Mouse (Mus musculus): ENCODE data around the gene Itk.

DNA sequence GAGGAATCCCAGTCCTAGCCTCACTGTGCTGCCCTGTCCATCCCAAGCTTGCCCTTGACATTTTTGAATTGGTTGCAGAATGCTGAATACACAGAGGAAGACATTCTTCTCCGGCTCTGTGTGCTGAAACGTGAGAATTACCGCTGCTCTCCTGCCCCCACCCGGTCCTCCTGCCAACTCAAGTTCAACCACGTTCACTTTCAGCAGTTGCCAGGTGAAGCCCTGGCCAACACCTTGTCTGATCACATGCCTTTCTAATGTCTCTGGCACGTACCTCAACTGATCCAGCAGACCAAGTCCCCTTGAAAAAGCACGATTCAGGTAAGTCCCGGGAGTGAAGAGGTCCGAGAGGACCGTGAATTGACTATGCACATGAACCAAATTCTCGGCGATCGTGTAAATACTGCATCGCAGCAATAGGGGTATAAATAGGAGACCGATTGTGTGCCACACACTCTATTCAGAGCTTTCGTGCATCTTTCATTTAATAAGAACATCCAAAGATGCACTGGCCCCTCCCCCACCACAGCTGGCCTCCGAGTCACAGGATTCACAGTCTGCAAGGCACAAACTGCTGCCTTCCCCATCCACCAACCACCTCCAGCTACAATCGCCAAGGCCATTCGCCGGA, 80.1 kb downstream of the Itk start:
- TF ChIP-seq CTCF (IDR thresholded peaks at IDR 0.05; ENCODE audit: low read depth) (no peak), EP300 (optimal IDR thresholded peaks at IDR 0.05) (no peak)

Measured in stomach, postnatal 0 days (tissue).